Comparison of ENCODE assay signal across 8 mouse cellular contexts in genomic region chr13:83735631-83736475, GRCm38 (mm10).
DNase-seq lines count a peak whose midpoint lies in the region; ATAC-seq lines count a peak whose summit lies in the region.
"Had no signal": no experiment of that assay in that cellular context is flagged by ENCODE, and none has a peak within 500 bp of the region (broad histone marks: within the 10 kb centered on the region; RNA-seq: fewer than 3 reads in every experiment).

No protein-coding gene starts in this region.

- H3K9me3 ChIP-seq in neural tube, embryonic 11.5 days (ENCODE audit: control insufficient read depth, low read length) = no peaks in the 10 kb centered on the region
- no peaks in the 10 kb centered on the region for H3K9me3 ChIP-seq in forebrain, embryonic 14.5 days (replicated peaks; ENCODE audit: control insufficient read depth, low read length)
- H3K9me3 ChIP-seq in midbrain, embryonic 12.5 days = no peaks in the 10 kb centered on the region
- H3K9me3 ChIP-seq: liver, embryonic 15.5 days had no signal

- DNase-seq in neural tube, embryonic 11.5 days (ENCODE audit: low spot score) = peak; percentile 15
- no peak for DNase-seq in neural tube, embryonic 10.5 days (ENCODE audit: extremely low spot score, low spot score)
- DNase-seq in forebrain, embryonic 14.5 days (ENCODE audit: low spot score) = peak; percentile 93
- no peak for DNase-seq in thymus, postnatal 4 days
- DNase-seq in frontal cortex, adult 2 months (ENCODE audit: extremely low spot score in 1 of 2, low spot score in 1 of 2) = no peak
- no peak for DNase-seq in urinary bladder, postnatal 4 days (ENCODE audit: low spot score in 2 of 2)

- no peaks in the 10 kb centered on the region for H3K36me3 ChIP-seq in neural tube, embryonic 11.5 days (ENCODE audit: control insufficient read depth, insufficient read depth, low read length)
- H3K36me3 ChIP-seq in forebrain, embryonic 14.5 days (ENCODE audit: control insufficient read depth, insufficient read depth, low read length) = peaks cover 64% of the 10 kb centered on the region
- peaks cover 26% of the 10 kb centered on the region for H3K36me3 ChIP-seq in midbrain, embryonic 12.5 days
- H3K36me3 ChIP-seq: liver, embryonic 15.5 days had no signal

- 34% methylated on average over 10 of the region's 10 CpGs for WGBS in neural tube, embryonic 11.5 days
- 4% methylated on average over 10 of the region's 10 CpGs for WGBS in forebrain, embryonic 14.5 days
- WGBS in midbrain, embryonic 12.5 days = 29% methylated on average over 10 of the region's 10 CpGs

- peak overlapping the region; percentile 44 for H3K4me3 ChIP-seq in neural tube, embryonic 11.5 days (ENCODE audit: low read depth, low read length)
- peak overlapping the region; percentile 78 for H3K4me3 ChIP-seq in forebrain, embryonic 14.5 days (ENCODE audit: low read depth, low read length)
- peak overlapping the region; percentile 52 for H3K4me3 ChIP-seq in midbrain, embryonic 12.5 days
- H3K4me3 ChIP-seq: liver, embryonic 15.5 days had no signal

- H3K27me3 ChIP-seq in neural tube, embryonic 11.5 days (ENCODE audit: control insufficient read depth, insufficient read depth, low read length) = no peaks in the 10 kb centered on the region
- no peaks in the 10 kb centered on the region for H3K27me3 ChIP-seq in forebrain, embryonic 14.5 days (replicated peaks; ENCODE audit: control insufficient read depth, insufficient read depth, low read length)
- no peaks in the 10 kb centered on the region for H3K27me3 ChIP-seq in midbrain, embryonic 12.5 days

- ATAC-seq in neural tube, embryonic 11.5 days (ENCODE audit: insufficient read depth, low FRiP score, low TSS enrichment) = no peak
- peak; percentile 6 for ATAC-seq in forebrain, embryonic 14.5 days
- no peak for ATAC-seq in midbrain, embryonic 12.5 days (ENCODE audit: low FRiP score, low read depth)

- H3K4me1 ChIP-seq in neural tube, embryonic 11.5 days (ENCODE audit: control insufficient read depth, insufficient read depth, low read length) = no peaks in the 10 kb centered on the region
- no peaks in the 10 kb centered on the region for H3K4me1 ChIP-seq in forebrain, embryonic 14.5 days (ENCODE audit: control insufficient read depth, insufficient read depth, low read length)
- H3K4me1 ChIP-seq in midbrain, embryonic 12.5 days = no peaks in the 10 kb centered on the region

- peak overlapping the region; percentile 45 for H3K4me2 ChIP-seq in neural tube, embryonic 11.5 days (ENCODE audit: low read depth)
- H3K4me2 ChIP-seq in forebrain, embryonic 14.5 days (ENCODE audit: low read length) = peak overlapping the region; percentile 83
- H3K4me2 ChIP-seq in midbrain, embryonic 12.5 days (replicated peaks) = peak overlapping the region; percentile 67
- H3K4me2 ChIP-seq: liver, embryonic 15.5 days had no signal

- H3K27ac ChIP-seq in neural tube, embryonic 11.5 days (ENCODE audit: low read depth, low read length) = peak overlapping the region; percentile 68; the same call in 1 of the 2 replicates
- H3K27ac ChIP-seq in forebrain, embryonic 14.5 days (ENCODE audit: low read depth, low read length) = peak overlapping the region; percentile 89
- H3K27ac ChIP-seq in midbrain, embryonic 12.5 days (replicated peaks) = peak overlapping the region; percentile 78
- H3K27ac ChIP-seq: liver, embryonic 15.5 days had no signal

- peak overlapping the region; percentile 70 for H3K9ac ChIP-seq in neural tube, embryonic 11.5 days (ENCODE audit: low read length)
- peak overlapping the region; percentile 92 for H3K9ac ChIP-seq in forebrain, embryonic 14.5 days (ENCODE audit: low read length)
- peak overlapping the region; percentile 65 for H3K9ac ChIP-seq in midbrain, embryonic 12.5 days (replicated peaks)
- H3K9ac ChIP-seq: liver, embryonic 15.5 days had no signal

Comparison
In these comparisons a context has a peak if more than half of its experiments do, and no peak if none do; other contexts are left out.
1. DNase-seq: peak in neural tube, embryonic 11.5 days (single experiment) and forebrain, embryonic 14.5 days (single experiment); none in neural tube, embryonic 10.5 days (single experiment), thymus, postnatal 4 days (single experiment), frontal cortex, adult 2 months (0 of 2) and urinary bladder, postnatal 4 days (0 of 2).
2. Peak in every context shown above with its lines, with median percentiles within 50 percentile points of each other: H3K27ac ChIP-seq, H3K4me2 ChIP-seq, H3K4me3 ChIP-seq and H3K9ac ChIP-seq.